Mouse (Mus musculus) effector memory CD4-positive, alpha-beta T cell, adult 7 months (primary cell): ENCODE results near the gene Mettl7a3. TPM values are rescaled to one million over a fixed set of nuclear protein-coding genes. Genes with fewer than 3 reads are reported as not detected.

Experiments used
- polyA plus RNA-seq: library from polyadenylated mRNA; unstranded; fragments of 100-300 nt; shearing (Covaris generic); gene quantifications from one replicate; pipeline ENCODE4 v1.2.1, GENCODE M21; 2017

Mettl7a3 gene
- not detected for polyA plus RNA-seq

GRCm38 (mm10) chr15:100334629-100335028, at the start of gene Mettl7a3:
Mettl7a3 (plus strand) TSS chr15:100334929.

GRCm38 (mm10) chr15:100304019-100304991, 30.4 kb upstream of the Mettl7a3 start, which contains the start of gene Mettl7a1:
Mettl7a1 (plus strand) TSS chr15:100304140.

GRCm38 (mm10) chr15:100352711-100353250, 18.1 kb downstream of the Mettl7a3 start, which contains the start of the genes Methig1 and Mettl7a2:
Methig1 (plus strand) TSS chr15:100353149.
Mettl7a2 (plus strand) TSS chr15:100353200.

GRCm38 (mm10) chr15:100364242-100364641, 29.5 kb downstream of the Mettl7a3 start, which contains the start of gene Higd1c:
Higd1c (plus strand) TSS chr15:100364542.

Other genes with a start within 250 kb of the Mettl7a3 start
- 59.8 TPM for gene Atf1, start 107.1 kb upstream of the Mettl7a3 start, polyA plus RNA-seq
- not detected for gene Tmprss12, start 54.1 kb upstream of the Mettl7a3 start, polyA plus RNA-seq
- gene Mettl7a1, start 30.8 kb upstream of the Mettl7a3 start, polyA plus RNA-seq, result 15.0 TPM
- not detected for gene Methig1, start 18.2 kb downstream of the Mettl7a3 start, polyA plus RNA-seq
- gene Mettl7a2, start 18.3 kb downstream of the Mettl7a3 start, polyA plus RNA-seq, result not detected
- gene Higd1c, start 29.6 kb downstream of the Mettl7a3 start, polyA plus RNA-seq, result not detected
- gene Gm5475, start 87.2 kb downstream of the Mettl7a3 start, polyA plus RNA-seq, result 0.51 TPM
- 36.9 TPM for gene Slc11a2, start 90.1 kb downstream of the Mettl7a3 start, polyA plus RNA-seq
- 31.8 TPM for gene Letmd1, start 134.1 kb downstream of the Mettl7a3 start, polyA plus RNA-seq
- 9.5 TPM for gene Csrnp2, start 160.6 kb downstream of the Mettl7a3 start, polyA plus RNA-seq
- 5.0 TPM for gene Tfcp2, start 217.1 kb downstream of the Mettl7a3 start, polyA plus RNA-seq